Mouse (Mus musculus): Measurements from ENCODE around the gene Psmb2.

The Psmb2 gene

DNA sequence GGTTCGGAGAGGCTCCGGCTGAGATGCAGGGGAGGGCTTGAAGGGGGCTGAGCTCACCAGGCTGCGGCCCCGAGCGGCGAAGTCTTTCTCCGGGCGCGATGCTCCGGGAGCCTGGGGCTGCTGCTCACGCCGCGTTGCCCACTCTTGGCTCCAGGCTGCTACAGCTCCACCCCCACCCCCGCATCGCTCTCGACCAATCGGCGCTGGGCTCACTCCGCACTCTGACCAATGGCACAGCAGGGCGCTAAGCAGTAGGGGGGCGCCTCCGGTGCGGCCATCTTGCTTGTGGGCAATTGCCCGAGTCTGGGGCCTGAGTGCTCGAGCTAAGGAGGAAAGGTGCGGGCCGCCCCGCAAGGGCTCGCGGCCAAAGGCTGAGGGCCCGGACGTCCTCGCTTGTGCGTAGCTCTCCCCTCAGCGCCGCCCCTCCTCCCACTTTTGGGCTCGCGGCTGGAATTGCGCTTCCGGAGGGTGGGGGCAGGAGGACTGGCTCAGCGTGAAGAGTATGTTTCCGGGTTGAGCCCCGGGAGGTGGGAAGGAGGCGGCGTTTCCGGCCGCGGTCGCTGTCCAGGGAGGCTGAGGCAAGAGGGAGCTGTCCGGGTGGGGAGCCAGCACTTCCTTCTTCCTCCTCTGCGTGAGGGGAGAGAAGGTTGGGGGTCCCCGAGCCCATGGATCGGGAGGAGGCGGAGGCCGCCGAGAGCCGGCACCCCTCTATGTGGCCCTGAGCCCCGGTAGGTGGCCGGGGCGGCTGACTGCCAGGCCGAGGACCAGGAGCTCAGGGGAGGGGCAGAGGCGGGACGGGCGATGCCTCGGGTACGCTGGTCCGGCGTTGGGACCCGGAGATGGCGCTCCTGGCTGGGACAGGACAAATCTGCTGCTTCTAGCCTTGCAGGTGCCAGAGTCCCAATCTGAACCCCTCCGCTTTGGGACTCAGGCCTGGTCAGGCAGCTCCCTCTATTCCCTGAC lies 76.1 kb downstream of the Psmb2 start, which contains the start of the genes Ncdn and AU040320:
Gene Ncdn, minus strand, starts transcription at position 171 of the 963 bp plus-strand sequence.
Gene AU040320, plus strand, starts transcription at position 277 of the 963 bp plus-strand sequence.
- peak; percentile 96 to 97 for DNase-seq (ENCODE audit: low spot score in 2 of 2)

DNA sequence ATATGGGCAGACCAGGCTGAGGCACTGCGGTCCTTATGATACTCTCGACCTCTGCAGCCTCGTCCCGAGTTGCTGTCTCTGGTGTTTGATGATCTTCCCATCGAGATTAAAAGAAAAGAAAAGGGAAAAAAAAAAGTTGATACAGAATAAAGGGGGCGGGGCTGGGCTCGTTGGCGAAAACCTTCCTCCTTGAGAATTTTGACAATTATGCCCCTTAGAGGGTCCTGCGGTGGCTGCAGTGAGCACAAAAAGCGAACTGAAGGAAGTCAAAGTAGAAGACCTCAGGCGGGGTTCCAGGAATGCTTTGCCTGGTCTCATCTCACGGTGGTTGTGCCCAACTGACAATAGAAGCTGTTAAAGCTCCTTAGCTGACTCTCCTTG lies 76.8 kb downstream of the Psmb2 start:
- no peak for DNase-seq (ENCODE audit: low spot score in 2 of 2)

DNA sequence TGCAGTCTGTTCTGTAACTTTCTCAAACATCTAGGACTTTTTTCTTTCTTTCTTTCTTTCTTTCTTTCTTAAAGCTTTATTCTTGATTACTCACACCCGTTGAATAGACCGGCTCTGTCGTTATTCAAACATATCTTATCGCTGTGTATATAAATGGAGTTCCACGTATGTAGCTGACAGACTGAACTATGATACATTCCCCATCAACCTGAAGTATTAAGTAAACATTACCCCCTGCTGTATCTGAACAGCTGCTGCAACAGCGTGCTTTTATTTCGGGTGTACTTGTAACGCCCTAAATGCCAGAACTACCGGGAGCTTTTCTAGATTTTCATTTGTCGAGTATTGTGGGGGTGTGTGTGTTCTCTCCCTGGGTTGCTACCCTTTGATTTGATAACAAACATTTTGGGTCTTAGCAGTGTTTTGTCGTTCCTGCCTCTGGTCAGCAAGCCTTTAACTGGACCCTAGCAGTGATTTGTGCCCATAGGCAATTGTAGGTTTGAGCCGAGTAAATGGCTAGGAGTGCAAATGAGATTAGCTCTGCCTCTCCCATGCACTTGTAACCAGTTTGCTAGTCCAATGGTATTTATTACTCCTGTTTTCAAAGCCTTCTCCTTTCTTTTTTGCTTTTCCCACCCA lies 77.4 kb downstream of the Psmb2 start:
- DNase-seq (ENCODE audit: low spot score in 2 of 2), result no peak

DNA sequence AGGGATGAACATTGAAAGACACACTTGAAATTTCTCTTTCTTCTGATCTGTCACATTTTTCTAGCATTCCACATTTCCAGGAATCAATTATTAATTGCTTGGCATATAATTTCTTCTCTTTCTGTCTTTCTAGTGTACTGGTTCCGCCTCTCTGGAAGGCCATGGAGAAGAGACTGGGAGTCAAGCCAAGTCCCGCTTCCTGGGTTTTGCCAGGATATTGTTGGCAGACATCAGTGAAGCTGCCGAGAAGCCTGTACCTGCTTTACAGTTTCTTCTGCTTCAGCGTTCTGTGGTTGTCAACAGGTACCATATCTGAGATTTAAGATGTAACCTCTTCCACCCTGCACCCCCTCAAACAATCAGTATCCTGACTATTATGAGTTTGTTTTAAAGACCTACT lies 79.3 kb downstream of the Psmb2 start:
- no peak for DNase-seq (ENCODE audit: low spot score in 2 of 2)

DNA sequence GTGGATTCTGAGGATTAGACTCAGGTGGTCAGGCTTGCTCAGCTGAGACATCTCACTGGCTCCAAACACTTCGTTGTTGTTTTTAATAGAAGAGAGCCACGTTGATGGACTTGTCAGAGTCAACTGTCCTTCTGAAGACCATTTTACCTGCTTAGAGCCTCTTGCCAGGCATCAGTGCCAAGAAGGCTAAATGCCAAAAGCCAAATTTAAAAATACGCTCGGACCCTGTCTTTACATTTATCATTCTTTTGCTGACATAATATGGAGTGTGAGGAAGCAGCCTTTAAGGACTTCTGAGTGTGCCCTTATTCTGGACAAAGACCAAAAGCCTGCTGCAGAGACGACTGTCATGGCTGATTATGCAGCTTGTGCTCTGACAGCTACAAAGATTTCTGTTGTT lies 80.9 kb downstream of the Psmb2 start:
- DNase-seq (ENCODE audit: low spot score in 2 of 2), result no peak

Measured in natural killer cell, adult 2 months (primary cell).